Mouse (Mus musculus) adrenal gland, adult 8-10 months (tissue): ENCODE measurements around the gene Mrpl48. TPM values are rescaled to one million over a fixed set of nuclear protein-coding genes. Genes with fewer than 3 reads are reported as not detected.
"Not testable (repeated sequence)": the region's sequence is repeated elsewhere in the genome, so short reads cannot be mapped to it uniquely, and the experiment has no call there.

Experiments
- DNase-seq: peaks from one replicate; pipeline ENCODE4 v3.0.0; 2022
- total RNA-seq, 4 experiments: library from RNA; stranded (reverse); gene quantifications; 2 replicates each; pipeline ENCODE4 v1.2.4; 2022

Mrpl48 gene
- total RNA-seq, 4 experiments from 2014 or later: 51.9 to 63.8 (median 57.9) TPM

GRCm38 (mm10) chr7:100582727-100583236, 25.3 kb downstream of the Mrpl48 start:
- DNase-seq: peak; percentile 87

DNA sequence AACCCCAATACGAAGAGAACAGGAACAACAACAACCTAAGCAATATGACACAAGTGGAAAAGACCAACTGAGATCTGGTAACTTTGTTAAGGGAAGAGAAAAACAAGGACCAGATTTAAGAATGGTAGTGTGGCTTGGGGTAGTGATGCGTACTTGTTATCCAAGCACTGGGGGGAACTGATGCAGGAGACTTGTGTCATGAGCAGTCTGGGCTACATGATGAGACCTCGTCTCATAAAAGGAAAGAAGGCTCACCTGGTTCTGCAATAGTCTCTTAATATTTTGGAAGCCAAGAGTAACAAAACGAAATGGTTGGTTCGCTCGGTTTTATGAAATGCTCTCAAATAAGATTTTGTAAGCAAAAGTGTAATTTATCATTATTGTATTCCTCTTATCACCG, 25.9 kb downstream of the Mrpl48 start:
- no peak for DNase-seq

- no peak for DNase-seq
Measured at GRCm38 (mm10) chr7:100578794-100579193, 29.3 kb downstream of the Mrpl48 start.

DNA sequence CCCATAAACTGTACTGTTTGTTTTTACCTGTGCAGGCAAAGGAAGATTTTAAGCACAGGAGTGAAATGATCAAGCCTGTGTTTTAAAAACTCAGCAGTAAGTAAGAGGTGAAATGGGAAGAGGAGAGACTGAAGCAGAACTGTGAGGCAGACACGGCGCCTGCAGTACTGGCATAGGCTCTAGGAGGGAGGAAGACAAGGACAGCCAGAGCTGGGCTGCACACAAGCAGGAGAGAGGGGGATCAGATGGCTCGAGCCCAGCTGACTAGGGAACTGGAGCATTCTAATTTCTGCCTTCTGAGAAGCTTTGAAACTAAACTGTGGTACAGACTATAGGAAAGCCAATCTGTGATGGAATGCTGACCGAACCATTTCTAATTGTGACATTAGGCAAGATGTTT, 35.4 kb downstream of the Mrpl48 start:
- DNase-seq: no peak

DNA sequence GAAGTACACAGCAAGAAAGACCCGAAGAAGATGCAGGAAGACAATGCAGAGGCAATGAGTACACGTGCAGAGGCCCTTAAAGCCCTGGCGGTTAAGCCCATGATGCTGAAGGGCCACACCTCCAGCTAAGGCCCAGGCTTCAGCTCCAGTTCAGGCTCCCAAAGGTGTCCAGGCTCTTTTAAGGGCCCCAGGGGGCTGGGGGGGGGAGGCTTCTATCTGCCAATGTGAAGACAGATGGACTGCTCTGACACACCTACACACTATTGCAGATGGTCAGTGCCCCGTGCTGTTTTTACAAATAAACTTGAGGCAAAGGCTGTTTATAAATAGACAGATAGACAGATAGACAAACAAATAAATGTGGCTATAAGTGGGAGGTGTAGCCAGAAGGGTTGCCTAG, 36.0 kb downstream of the Mrpl48 start:
- DNase-seq: no peak

DNA sequence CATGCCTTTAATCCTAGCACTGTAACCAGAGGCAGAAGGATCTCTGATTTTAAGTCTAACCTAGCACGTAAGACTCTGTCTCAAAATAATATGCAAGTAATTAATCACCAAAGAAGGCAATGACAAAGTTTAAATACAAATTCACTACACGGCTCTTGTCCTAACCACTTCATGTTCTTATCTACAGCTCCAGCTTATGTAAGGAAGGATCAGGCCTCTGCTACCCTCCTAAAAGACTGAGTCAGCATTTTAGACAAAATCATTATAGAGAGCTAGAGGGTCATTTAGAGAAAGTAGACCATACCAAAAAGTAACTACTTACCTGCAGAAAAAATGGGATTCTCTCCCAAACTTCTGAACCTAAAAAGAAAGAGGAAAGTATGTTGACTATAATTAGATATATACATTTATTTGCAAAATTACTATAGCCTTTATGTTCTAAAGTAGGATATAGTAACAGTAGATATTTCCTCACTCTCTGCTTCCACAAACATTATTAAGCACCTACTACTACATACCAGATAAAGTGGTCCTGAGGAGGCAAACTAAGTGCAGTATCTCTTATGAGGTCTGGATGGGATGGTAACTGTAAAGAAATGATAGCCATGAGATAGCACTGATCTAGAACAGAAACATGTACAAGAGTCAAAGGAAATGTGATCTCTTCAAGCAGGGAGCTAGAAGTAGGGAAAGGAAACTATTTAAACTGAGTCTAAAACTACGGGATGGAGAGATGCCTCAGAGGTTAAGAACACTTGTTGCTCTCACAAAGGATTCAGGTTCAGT, 37.0 kb downstream of the Mrpl48 start:
- DNase-seq: no peak

DNA sequence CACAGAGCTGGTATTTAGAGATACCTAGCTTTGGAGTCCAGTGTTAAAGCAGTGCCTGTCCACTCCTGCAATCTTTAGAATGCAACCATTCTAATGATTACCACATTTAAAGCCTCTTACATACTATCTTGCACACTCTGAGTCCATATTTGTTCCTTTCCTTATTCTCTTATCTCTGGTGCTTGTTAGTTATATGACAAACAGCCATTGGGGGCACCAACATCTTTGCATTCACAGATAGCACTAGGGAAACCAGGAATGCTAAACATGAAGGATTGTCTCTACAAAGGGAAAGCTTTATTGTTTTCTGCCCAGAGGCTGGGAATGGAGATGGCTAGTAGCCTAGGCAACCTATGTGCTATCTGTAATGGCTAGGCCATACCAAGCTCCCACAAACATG, 38.2 kb downstream of the Mrpl48 start:
- no peak for DNase-seq

DNA sequence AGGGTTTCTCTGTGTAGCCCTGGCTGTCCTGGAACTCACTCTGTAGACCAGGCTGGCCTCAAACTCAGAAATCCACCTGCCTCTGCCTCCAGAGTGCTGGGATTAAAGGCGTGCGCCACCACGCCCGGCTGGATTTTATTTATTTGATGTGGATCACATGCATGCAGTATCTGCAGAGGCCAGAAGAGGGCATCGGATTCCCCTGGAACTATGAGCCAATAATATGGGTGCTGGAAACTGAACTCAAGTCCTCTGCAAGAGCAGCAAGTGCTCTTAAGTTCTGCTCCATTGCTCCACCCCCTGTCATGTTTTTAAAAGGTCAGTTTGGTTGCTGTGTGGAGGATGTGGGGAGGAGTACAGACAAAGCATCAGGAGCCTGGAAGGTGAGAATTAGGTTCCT, 40.9 kb downstream of the Mrpl48 start:
- DNase-seq: not testable (repeated sequence)

DNA sequence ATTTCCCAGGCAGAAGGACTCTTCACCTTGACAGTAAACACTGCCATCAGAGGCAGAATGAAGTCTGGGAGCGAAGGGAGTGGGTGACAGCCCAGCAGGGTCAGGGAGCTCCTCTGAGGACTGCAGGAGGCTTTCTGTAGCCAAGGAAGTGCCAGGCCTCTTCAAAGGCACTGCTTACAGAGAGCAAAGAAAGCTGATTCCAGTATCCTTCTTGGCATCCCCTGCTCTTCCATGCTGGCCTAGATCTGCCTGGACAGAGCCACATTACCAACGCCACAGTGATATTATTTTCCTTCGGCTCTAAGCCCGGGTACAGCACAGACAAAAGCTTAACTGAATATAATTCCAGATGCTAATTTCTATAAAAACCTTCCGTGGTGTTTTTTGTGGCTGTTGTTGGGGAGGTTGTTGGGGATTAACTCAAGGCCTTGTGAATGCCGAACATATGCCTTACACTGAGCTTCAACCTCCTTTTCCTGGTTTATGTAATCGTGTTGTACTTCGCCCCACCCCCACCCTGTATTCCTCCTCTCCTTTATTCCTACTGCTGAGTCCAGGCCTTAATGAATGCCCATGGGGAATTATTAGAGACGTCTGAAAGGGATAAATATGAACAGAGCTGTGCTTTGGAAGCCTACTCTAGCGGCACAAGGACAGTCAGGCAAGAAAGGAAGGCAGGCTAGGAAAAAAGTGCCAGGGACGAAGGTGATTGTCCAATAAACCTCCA, 46.1 kb downstream of the Mrpl48 start:
- DNase-seq: no peak

DNA sequence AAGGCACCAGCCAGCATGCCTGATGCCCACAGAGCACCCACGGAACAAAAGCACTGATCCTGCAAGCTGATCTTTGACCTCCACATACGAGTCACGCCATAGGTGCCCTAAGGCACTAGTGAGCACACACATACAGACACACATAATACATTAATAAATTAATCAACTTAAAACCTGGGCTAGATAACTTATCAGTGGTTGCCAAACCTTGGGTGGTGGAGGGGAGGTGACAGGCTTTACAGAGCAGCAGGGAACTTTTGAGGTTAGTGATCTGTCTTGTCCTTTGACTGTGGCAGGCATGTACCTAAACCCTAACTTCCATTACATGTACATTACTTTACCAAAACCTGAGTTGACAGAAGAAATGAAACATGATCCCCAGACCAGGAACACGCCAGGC, 48.8 kb downstream of the Mrpl48 start:
- DNase-seq: no peak

- peak; percentile 18 for DNase-seq
Measured at GRCm38 (mm10) chr7:100557241-100557640, 50.9 kb downstream of the Mrpl48 start.

GRCm38 (mm10) chr7:100555431-100555951, 52.6 kb downstream of the Mrpl48 start:
- DNase-seq: no peak

DNA sequence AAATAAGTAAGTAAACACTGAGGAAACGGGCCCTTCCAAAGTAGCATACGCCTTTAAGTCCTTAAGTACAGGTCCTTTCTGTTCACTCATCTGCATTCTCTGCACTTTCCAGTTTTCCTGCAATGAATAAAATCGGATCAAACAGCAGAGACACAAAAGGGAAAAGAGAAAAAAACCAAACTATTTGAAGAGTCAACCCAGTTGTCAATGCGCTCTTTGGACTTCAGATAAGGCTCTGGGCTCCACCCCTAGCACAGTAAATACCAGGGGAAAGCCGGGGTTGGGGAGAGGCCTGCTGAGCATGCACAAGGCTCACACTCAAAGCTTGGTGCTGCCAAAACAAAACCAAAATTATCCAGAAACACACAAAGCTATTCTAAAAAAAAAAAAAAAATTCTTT, 53.2 kb downstream of the Mrpl48 start:
- no peak for DNase-seq

DNA sequence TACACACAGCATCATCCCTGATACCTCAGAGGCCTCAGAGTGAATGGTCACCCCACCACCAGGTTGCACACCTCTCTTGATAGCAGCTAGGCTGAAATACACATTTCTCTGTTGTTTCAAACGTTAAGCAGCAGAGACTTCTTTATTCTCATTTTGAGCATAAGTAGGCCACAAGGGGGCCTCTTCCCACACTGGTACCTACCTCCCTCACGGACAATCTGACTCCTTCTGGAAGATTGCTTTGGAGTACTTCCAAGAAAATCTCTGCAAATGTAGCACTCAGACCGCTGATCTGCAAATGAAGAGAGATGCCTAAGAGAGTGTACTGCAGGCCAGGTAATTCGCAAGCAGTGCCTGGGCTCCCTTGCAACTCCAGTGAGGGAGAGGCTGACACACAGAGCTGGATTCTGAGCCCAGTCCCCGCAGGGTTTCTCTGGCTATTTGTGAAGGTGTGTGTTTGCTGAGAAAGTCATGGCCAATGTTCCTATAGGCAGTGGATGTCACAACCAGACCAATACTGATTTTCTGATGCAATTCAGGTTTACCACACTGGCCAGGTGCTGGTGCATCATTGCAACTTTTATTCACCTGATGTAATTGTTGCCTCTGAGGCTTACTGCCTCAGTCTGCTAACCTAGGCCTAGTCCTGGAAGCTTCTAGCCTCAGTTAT, 57.6 kb downstream of the Mrpl48 start:
- no peak for DNase-seq

- DNase-seq: no peak
Measured at GRCm38 (mm10) chr7:100549796-100550195, 58.3 kb downstream of the Mrpl48 start.

DNA sequence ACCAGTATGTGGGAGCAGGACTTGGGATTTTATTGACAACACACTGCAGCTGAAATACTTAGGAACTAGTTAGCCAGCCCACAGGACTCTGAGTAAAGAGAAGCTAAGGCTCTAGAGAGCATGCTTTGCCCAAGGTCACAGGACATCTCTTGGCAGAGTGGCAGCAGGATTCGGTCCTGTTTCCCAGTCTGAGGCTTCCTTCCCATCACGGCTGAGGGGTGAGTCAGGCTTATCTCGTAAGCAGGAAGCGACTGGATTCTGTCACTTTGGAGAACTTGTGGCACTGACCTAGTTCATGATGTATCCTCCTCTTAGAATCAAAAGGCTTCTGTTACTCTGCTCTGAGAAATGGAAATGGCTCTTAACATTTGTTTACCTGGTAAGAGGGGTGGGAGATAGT, 60.5 kb downstream of the Mrpl48 start:
- DNase-seq: peak; percentile 73

GRCm38 (mm10) chr7:100544437-100544836, 63.7 kb downstream of the Mrpl48 start:
- no peak for DNase-seq

DNA sequence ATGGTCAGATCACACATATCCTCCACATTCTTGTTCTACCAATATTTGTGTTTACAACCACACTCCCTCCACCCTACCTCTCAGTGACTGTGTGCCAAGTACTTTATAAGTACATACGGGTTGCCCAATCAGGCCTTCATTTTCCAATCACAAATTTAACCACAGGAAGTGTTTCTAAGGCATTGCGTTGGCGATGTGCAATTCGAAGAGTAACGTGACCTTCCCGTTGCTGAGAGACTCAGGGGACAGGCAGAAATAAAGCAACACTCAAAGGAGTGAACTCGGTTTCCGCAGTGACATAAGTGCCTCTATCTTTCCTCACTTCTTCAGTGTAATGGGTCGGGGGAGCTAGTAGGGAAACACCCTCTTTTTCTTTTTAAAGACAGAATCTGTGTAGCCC, 68.6 kb downstream of the Mrpl48 start:
- no peak for DNase-seq

DNA sequence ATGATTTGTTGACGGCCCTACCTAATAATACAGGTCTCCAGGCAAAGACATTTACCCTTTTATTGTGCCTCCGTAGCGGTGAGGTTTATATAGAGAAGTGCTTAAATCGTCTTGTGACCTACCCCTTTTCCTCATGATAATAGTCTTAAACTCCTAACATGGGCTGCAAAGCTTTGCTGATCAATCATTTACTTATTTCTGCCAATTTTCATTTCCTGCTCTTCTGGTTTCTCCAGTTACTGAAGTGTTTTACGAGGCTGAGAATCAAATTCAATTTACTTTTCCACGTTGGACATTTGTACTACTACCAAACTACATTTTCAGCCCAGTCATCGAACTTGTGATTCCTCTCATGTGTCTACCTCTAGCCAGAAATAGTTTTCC, 70.6 kb downstream of the Mrpl48 start:
- DNase-seq: no peak

DNA sequence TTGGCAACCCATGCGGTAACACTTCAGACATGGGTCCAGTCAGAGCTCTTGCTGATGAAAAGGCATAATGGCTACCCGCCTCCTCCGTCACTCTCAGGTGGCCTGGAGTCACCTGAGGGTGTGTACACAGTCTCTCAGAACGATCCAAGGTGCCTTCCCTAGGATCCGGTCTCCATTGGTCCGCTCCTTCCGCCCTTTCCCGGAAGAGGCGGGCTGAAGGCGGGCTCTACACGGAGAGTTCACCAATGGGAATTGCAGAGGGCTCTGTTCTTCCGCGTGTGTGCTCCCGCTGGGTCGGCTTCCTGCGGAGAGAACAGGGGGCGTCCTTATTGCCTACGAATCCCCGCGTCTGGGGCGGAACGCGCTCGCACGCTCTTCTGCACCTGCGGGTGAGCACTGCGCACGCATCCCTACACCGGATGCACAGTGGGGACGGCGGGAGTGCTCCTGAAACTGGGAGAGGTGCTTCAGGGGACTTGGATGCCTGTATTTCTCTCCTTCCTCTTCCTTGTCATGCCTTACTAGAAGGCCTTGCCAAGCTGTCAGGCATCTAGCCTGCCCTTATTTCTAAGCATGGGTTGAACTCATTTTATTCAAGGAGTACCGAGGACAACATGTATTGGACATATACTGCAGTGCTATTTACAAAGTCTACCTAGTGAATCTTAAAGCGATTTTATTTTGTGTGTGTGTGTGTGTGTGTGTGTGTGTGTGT, 71.1 kb downstream of the Mrpl48 start, which contains the start of gene Coa4:
Gene Coa4, plus strand, starts transcription at position 268 of the 715 bp plus-strand sequence.
- DNase-seq: peak; percentile 78

DNA sequence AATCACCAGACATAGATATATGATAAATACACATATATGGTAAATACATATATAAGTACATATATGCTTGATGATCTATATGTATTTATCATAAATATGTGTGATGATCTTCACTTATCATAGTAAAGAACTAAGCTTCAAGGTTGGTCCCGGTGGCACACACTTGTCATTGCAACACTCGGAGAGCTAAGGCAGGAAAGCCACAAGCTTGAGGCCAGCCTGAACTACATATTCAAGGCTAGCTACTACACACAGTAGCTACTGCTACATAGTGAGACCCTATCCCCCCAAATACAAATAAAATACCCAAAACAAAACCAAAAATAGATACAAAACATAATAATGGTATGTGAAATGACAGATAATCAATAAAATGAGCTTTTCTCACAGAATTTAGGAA, 72.3 kb downstream of the Mrpl48 start:
- DNase-seq: no peak

- no peak for DNase-seq
Measured at GRCm38 (mm10) chr7:100534216-100534615, 73.9 kb downstream of the Mrpl48 start.
